Mouse (Mus musculus) A20 (cell line): ENCODE measurements at regions not wholly inside any gene's neighbourhood (a gene's known extent, or its start where the extent isn't known, plus 50 kb on each side); places are given as distances from the start of the nearest gene placed in this dataset.

Experiments used
- DNase-seq: peaks from one replicate; pipeline ENCODE4 v3.0.0-alpha.2; 2011; ENCODE audit warnings: low read depth, low spot score

- DNase-seq, result no peak
Measured at GRCm38 (mm10) chr12:71429561-71430200, 120.0 kb downstream of the Dact1 start.

DNA sequence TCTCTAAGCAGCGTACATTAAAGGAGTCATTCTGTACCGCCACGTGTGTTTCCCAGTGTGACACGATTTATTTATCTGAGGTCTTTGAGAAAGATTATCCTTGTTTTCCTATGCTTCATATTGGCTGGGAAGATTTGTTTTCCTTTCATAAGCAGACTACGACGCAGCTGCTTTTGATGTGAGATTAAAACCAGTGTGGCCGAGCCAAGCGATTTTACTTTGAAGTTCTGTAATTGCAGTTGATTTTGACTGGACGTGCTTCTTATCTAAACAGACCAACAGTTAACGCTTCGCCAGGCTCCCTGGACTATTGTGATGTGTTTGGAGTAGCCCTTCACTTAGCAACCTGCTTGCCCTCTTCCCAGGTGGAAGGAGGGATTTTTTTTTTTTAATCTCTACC is 120.6 kb downstream of the Dact1 start:
- DNase-seq, result no peak

GRCm38 (mm10) chr12:71431116-71431515 is 121.4 kb downstream of the Dact1 start:
- DNase-seq, result no peak

- no peak for DNase-seq
Measured at GRCm38 (mm10) chr12:71433549-71434200, 124.0 kb downstream of the Dact1 start.

- no peak for DNase-seq
Measured at GRCm38 (mm10) chr12:71438254-71438653, 128.6 kb downstream of the Dact1 start.

GRCm38 (mm10) chr12:71440863-71441262 is 131.2 kb downstream of the Dact1 start:
- DNase-seq, result no peak

- no peak for DNase-seq
Measured at GRCm38 (mm10) chr12:71441272-71441671, 131.6 kb downstream of the Dact1 start.

DNA sequence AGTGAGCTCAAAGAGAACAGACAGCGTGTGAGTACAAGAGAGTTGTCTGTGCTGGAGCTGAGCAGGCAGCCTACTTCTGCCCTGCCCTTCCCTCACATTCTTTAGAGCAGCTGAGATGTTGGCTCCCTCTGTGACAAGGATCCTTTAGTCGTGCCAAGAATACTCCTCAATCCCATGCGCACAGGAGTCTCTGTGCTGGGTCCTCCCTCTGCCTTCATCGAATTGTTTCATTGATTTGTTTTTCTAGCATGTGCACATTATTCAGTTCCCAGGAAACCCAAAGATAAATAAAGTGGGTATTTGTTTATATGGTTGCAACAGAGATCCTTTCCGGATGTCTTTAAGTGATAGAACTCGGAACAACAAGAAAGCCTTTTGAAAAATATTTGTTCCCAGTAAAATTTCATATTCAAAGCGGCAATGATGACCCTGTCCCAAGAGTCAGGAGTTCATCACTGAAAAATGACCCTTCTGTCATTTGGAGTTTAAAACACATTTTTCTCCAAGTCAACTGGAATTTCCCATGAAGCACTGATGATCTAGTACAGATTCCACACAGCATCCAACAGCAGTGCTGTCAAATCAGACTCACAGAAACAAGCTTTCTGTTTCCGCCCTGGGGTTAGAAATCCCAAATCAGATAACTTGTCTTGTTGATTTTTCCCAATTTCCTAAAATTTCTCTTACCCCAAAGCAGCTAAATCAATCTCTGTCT is 136.7 kb downstream of the Dact1 start:
- DNase-seq, result no peak

GRCm38 (mm10) chr12:71446892-71447268 is 137.2 kb downstream of the Dact1 start:
- DNase-seq, result no peak

GRCm38 (mm10) chr12:71449032-71449431 is 139.3 kb downstream of the Dact1 start:
- no peak for DNase-seq

- peak; percentile 4 for DNase-seq
Measured at GRCm38 (mm10) chr12:71450128-71450527, 140.4 kb downstream of the Dact1 start.

DNA sequence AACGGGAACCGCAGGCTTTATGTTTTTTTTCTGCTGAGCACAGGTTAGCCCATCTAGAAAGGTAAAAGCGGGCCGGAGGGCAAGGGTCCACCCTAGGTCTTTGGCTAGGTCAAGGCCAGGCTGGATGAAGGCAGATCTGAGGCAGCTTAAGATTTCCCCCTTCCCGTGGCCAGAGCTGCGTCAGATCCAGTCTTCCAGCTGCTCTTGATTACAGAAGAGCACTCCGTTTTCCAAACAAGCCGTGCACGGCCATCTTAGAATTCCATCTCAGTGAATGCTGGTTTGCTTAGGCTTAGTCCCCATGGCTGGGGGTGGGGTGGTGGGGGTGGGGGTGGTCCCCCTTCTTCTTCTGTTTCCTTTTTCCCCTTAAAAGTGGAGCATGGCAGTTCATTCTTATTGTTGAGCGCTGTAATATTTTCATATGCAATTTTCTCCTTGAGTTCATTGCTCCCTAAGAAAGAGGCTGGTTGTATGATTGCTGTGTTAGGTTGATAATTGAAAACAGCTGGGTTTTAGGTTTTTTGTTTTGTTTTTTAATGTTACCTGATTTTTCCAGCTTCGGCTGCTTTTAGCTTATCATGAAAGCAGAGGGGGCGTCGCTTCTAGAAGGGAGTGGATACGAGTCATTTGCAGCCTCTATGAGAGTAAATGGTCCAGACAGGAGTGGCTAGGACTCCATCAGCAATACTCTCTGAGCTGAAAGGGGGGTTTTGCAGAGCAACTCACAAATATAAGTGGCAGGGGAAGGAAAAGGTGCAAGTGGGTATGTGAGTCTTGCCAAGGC is 141.2 kb downstream of the Dact1 start:
- no peak for DNase-seq

DNA sequence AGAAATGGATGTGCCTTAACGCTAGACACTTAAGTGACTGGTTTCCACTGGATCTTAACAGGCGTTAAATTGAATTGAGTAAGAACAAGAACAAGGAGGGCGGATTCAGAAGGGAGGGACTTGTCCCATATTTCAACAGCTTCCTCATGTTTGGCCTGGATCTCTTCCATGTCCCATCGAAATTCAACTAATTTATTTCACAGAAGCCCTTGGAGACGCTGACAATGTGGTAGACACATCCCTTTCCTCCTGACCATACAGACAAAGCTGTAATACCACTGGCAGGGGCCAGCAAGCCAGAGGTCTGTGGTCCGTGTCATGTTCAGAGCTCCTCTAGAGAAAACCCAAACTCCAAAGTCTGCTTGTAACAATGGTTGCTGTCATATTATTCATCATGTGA is 147.2 kb downstream of the Dact1 start:
- no peak for DNase-seq

GRCm38 (mm10) chr12:71458559-71459176 is 149.0 kb downstream of the Dact1 start:
- DNase-seq, result no peak

DNA sequence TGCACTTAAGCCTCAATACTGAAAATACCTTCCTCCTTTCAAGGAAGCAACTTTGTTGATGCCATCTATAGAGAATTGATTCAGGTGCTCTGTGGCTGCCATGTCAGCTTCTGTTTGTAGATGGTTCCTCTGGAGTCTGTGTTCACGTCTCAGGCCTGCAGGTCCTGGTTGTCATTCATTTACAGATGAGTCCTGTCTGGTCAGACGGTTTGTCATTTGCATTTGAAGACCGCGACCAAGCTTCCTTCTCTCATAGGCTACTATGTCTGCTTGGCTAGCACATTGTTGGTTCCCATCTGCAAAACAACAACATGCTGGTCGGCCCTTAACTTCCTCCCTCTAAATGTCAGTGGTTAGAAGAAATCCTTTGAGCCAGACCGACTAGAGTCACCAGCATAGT is 151.0 kb downstream of the Dact1 start:
- DNase-seq, result no peak

- no peak for DNase-seq
Measured at GRCm38 (mm10) chr12:71467820-71468219, 158.1 kb downstream of the Dact1 start.

GRCm38 (mm10) chr12:71468324-71468723 is 158.6 kb downstream of the Dact1 start:
- DNase-seq, result no peak

- no peak for DNase-seq
Measured at GRCm38 (mm10) chr12:71470983-71471715, 161.5 kb downstream of the Dact1 start.

DNA sequence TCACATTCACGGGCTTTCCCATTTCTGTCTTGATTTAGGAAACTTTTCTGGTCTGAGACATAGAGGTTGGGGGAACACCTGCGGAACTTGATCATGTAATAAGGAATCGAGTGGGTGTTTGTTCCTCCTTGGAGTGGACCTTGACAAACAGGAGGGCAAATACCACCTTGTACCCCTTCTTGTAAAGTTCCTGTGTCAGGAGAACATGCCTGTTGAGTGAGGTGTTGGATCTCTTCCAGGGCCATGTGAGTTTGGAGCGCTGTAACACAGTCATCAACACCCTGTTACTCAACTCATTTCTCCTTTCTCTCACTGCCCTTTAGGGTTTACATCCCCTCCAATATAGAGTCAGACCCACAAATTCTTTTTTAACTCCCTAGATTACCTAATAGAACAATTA is 162.0 kb downstream of the Dact1 start:
- no peak for DNase-seq

GRCm38 (mm10) chr12:71476238-71476637 is 166.6 kb downstream of the Dact1 start:
- DNase-seq, result no peak

- DNase-seq, result no peak
Measured at GRCm38 (mm10) chr12:71477691-71478090, 168.0 kb downstream of the Dact1 start.
